Mouse (Mus musculus) thymus, adult 2 months (tissue): ENCODE data around the gene Exoc6b.

ENCODE experiments used
- CTCF ChIP-seq: fragments of 200-500 bp; IDR thresholded peaks from 2 replicates; pipeline ENCODE4 v1.5.1; 2012; ENCODE audit warnings: mild to moderate bottlenecking, control low read depth, low read length, moderate library complexity, borderline replicate concordance; ENCODE audit not compliant: control insufficient read depth, poor library complexity, insufficient read depth; ENCODE audit errors: extremely low read depth
- POLR2A ChIP-seq: fragments of 200-500 bp; IDR thresholded peaks from 2 replicates; pipeline ENCODE4 v1.6.1; 2012; ENCODE audit warnings: mild to moderate bottlenecking, low read length, control low read depth, moderate library complexity; ENCODE audit not compliant: control insufficient read depth, poor library complexity, insufficient read depth; ENCODE audit errors: extremely low read depth

DNA sequence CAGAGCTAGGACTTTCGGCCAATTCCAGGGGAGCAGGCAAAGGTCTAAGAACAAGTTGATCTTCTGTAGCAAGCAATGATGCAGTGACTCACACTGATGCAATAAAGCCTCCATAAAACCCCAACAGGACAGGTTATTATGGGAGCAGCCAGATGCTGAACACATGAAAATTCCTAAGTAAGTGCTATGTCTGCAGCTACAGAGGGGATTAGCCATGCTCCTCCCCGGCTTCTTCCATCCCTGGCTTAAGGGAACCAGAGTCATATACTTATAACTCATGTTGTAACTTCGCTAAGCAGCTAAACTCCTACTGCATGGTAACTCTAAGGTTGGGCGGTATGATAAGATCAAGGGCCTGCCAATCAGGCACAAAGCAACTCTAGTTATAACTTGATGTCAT lies 18.1 kb upstream of the Exoc6b start:
- no peak for TF ChIP-seq POLR2A
- no peak for TF ChIP-seq CTCF
